Mouse (Mus musculus) heart, embryonic 12.5 days (tissue): ENCODE results near the gene Msh3. TPM values are rescaled to one million over a fixed set of nuclear protein-coding genes. Genes with fewer than 3 reads are reported as not detected.
A peak's percentile ranks its signal among the peaks of the same experiment; 100 is the strongest.

Source experiments
- ATAC-seq: fragments of 200-750 bp; cut with Nextera tagmentation; 2 replicates; pipeline ENCODE4 v1.8.0; 2017; ENCODE audit warnings: moderate TSS enrichment, moderate library complexity; ENCODE audit not compliant: insufficient number of reproducible peaks, low FRiP score
- H3K27ac ChIP-seq: fragments of 300-500 bp; sonication (generic); 2 replicates; pipeline ENCODE4 v1.5.1; 2016; ENCODE audit warnings: mild to moderate bottlenecking, moderate library complexity; ENCODE audit not compliant: poor library complexity, severe bottlenecking
- H3K27me3 ChIP-seq: fragments of 300-500 bp; sonication (generic); replicated peaks from 2 replicates; pipeline ENCODE4 v1.6.1; 2016; ENCODE audit warnings: mild to moderate bottlenecking, moderate library complexity
- H3K36me3 ChIP-seq: fragments of 300-500 bp; sonication (generic); 2 replicates; pipeline ENCODE4 v1.6.1; 2016; ENCODE audit warnings: mild to moderate bottlenecking, moderate library complexity
- H3K4me1 ChIP-seq: fragments of 300-500 bp; sonication (generic); replicated peaks from 2 replicates; pipeline ENCODE4 v1.6.1; 2016; ENCODE audit warnings: mild to moderate bottlenecking
- H3K4me2 ChIP-seq: fragments of 300-500 bp; sonication (generic); 2 replicates; pipeline ENCODE4 v1.6.1; 2016; ENCODE audit warnings: mild to moderate bottlenecking, moderate library complexity
- H3K4me3 ChIP-seq: fragments of 300-500 bp; sonication (generic); 2 replicates; pipeline ENCODE4 v1.5.1; 2016; ENCODE audit warnings: mild to moderate bottlenecking
- H3K9ac ChIP-seq: fragments of 300-500 bp; sonication (generic); 2 replicates; pipeline ENCODE4 v1.6.1; 2016; ENCODE audit warnings: mild to moderate bottlenecking, moderate library complexity
- H3K9me3 ChIP-seq: fragments of 300-500 bp; sonication (generic); replicated peaks from 2 replicates; pipeline ENCODE4 v1.6.1; 2016; ENCODE audit warnings: mild to moderate bottlenecking, moderate library complexity
- WGBS: fragments of 180-500 bp; shearing (Covaris S2); methylation state at CpG from one replicate; pipeline ENCODE4 v1.1.7; 2016; 5-methylcytosine and 5-hydroxymethylcytosine counted together
- polyA plus RNA-seq: library from polyadenylated mRNA; unstranded; fragments of >200 nt; fragmentation: Nextera tagmentation; extraction: Ambion mirVana; gene quantifications from 2 replicates; pipeline ENCODE4 v1.2.1, GENCODE M21; 2016

Gene Msh3
- polyA plus RNA-seq, 1 experiment from 2014 or later: 19.7 TPM

DNA sequence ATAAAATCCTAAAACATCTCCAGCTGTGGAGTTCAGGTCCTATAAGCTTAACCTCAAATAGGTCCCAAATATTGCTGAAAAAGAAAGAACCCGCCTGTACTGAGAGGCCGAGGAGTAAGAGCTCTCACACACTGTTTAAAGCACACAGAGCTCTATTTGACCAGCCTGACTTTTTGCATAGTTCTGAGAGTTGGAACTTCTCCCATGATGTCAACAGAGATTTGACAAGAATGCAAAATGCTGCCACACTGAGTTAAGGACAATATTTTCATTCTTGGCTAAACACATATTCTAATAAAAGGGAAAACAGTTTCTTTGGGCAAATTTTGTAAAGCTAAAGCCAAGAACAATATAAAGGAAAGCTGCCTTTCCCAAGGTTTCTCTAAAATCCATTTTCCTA, 57.8 kb downstream of the Msh3 start:
- H3K4me3 ChIP-seq: no peak overlapping the region
- WGBS: 89% methylated on average over 2 of the region's 2 CpGs
- no peak overlapping the region for H3K27ac ChIP-seq
- ATAC-seq: no peak
- no peaks in the 10 kb centered on the region for H3K27me3 ChIP-seq
- no peak overlapping the region for H3K4me2 ChIP-seq
- H3K36me3 ChIP-seq: peaks cover 8% of the 10 kb centered on the region; the same call in 1 of the 2 replicates
- H3K4me1 ChIP-seq: peaks cover 13% of the 10 kb centered on the region
- H3K9ac ChIP-seq: no peak overlapping the region
- H3K9me3 ChIP-seq: no peaks in the 10 kb centered on the region

DNA sequence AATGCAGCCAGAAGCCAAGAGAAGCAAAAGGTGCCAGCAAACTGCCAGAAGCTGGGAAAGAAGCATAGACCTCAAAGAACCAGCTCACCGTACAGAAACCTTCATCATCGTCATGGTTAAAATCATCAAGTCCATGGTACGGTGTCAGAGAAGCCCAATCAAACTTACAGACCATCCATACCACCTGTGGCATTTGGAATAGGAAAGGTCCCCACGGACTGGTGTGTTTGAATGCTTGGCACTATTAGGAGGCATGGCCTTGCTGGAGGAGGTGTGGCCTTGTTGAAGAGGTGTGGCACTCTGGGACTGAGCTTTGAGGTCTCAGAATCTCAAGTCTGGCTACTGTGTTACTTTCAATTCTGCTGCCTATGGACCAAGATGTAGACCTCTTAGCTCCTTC, 58.3 kb downstream of the Msh3 start:
- Histone ChIP-seq H3K36me3 (peaks cover 8% of the 10 kb centered on the region; the same call in 1 of the 2 replicates), H3K27ac (no peak overlapping the region), H3K4me1 (peaks cover 13% of the 10 kb centered on the region), H3K9me3 (no peaks in the 10 kb centered on the region), H3K9ac (no peak overlapping the region), H3K4me2 (no peak overlapping the region), H3K4me3 (no peak overlapping the region), H3K27me3 (no peaks in the 10 kb centered on the region)
- WGBS: 90% methylated on average over 4 of the region's 4 CpGs
- no peak for ATAC-seq

DNA sequence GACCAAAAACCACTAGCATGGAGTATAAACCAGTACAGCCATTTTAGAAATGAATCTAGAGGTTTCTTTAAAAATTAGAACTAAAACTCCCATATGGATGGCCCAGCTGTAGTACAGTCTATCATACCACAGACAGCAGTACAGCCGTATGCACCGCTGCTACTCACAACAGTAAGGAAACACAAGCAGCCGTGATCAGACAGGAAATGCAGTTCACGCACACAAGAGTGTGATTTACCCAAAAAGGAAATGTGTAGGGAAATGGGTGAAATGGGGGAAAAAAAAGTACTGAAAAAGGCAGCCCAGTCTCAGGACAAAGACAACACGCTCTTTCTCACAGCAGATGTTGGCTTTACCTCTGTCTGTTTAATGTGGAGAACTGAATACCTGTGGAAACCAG, 60.9 kb downstream of the Msh3 start:
- H3K4me3 ChIP-seq: no peak overlapping the region
- 71% methylated on average over 5 of the region's 5 CpGs for WGBS
- H3K36me3 ChIP-seq: peaks cover 13% of the 10 kb centered on the region; the same call in 1 of the 2 replicates
- H3K4me2 ChIP-seq: no peak overlapping the region
- no peaks in the 10 kb centered on the region for H3K27me3 ChIP-seq
- H3K9ac ChIP-seq: no peak overlapping the region
- no peak for ATAC-seq
- no peaks in the 10 kb centered on the region for H3K4me1 ChIP-seq
- H3K9me3 ChIP-seq: no peaks in the 10 kb centered on the region
- H3K27ac ChIP-seq: no peak overlapping the region

DNA sequence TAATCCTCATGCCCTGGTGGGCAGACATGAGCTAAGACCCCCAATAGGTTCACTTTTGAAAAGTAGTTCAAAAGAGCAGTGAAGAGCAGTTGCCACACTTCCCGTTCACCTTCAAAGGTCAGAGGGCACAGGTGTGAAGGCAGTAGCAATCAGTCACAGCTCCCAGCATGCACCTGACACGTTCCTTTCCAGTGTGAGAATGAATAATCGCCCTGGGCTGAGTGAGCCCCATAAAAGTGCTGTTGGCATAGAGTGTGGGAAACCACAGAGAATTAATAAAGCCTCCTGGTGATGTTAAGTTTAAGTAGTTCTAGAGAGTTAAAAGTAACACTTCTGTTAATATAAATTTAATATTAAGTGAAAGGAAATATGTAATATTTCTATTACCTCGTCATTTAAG, 63.2 kb downstream of the Msh3 start:
- ATAC-seq: no peak
- H3K4me3 ChIP-seq: no peak overlapping the region
- no peak overlapping the region for H3K4me2 ChIP-seq
- H3K27ac ChIP-seq: no peak overlapping the region
- no peaks in the 10 kb centered on the region for H3K9me3 ChIP-seq
- H3K4me1 ChIP-seq: no peaks in the 10 kb centered on the region
- H3K9ac ChIP-seq: no peak overlapping the region
- WGBS: 78% methylated on average over 4 of the region's 4 CpGs
- peaks cover 9% of the 10 kb centered on the region; the same call in 1 of the 2 replicates for H3K36me3 ChIP-seq
- no peaks in the 10 kb centered on the region for H3K27me3 ChIP-seq

DNA sequence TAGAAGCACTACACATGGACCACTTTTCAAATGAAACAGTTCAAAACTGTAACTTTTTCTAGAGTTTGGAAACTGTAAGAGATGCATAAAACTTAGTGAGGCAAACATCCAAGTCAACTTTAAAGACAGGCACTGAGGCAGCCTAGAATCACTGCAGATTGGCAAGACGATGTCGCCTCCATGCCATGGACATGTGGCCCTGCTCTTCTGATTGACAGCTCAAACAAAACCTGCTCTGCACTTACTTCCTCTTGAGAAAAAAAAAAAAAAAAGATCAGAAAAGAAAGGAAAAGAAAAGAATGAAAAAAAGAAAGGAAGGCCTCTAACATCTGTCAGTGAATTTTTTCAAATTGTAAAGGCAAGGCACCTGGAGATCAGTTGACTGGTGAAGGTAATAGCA, 77.8 kb downstream of the Msh3 start:
- H3K27ac ChIP-seq: no peak overlapping the region
- peaks cover 4% of the 10 kb centered on the region; the same call in 1 of the 2 replicates for H3K36me3 ChIP-seq
- H3K4me2 ChIP-seq: no peak overlapping the region
- no peak for ATAC-seq
- no peak overlapping the region for H3K9ac ChIP-seq
- H3K4me3 ChIP-seq: no peak overlapping the region
- no peaks in the 10 kb centered on the region for H3K27me3 ChIP-seq
- H3K4me1 ChIP-seq: peaks cover 11% of the 10 kb centered on the region
- no peaks in the 10 kb centered on the region for H3K9me3 ChIP-seq
- 94% methylated on average over 2 of the region's 2 CpGs for WGBS

DNA sequence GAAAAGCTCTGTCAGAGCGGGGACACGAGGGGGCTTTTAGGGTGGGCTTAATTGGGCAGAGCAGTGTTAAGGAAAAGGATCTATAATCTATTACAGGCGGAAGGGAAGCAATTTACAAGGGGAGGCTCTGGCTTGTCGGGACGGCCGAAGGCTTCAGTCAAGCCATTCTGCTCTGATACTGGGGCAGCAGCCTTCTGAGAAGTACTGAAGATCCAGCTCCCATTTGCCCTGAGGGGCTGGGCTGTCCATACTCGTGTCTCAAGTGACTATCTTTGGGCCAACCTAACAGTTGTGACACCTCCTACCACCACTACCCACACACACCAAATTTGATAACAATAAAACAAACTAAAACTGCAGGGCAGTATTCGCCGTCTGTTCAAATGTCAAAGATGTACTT, 79.5 kb downstream of the Msh3 start:
- no peak overlapping the region for H3K27ac ChIP-seq
- H3K27me3 ChIP-seq: no peaks in the 10 kb centered on the region

DNA sequence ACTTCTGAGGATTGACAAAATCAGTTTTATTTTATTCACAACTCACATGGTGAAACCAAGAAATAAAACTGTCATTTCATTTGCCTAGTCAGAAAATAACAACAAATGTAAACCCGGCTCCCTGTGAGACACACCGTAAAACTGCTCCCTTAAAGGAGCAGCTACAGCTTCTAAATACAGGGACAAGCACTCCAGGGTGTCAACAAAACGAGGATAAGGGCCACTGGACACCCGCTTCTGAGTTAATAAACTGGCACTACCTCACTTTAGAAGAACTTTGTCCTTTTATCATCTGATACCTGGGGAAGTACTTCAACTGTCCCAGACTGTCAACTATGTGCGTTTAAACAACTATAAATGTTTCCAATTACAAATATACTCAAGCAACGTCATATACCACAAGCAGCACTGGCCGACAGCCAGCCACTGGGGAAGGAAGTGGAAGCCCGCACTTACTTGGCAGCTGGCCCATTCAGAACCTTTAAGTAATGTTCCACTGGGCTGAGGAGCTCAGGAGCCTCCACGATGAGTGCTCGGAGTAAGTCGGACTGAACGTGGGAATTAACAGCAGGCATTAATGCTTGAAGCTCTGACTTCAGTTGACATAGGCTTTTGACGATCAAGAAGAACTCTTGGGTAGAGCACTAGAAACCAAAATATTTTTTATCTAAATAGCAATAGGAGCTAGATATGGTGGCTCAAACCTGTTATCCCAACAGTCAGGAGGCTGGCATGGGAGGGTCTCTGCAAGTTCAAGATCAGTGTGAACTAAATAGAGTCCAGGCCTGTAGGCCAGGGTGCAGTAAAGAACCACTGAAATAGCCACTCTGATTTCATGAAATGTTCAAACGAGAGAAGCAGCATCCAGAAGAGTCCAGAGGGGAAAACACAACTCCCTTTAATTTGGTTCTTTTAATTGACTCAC, 80.3 kb downstream of the Msh3 start:
- H3K4me3 ChIP-seq: no peak overlapping the region
- WGBS: 40% methylated on average over 14 of the region's 14 CpGs
- peak; percentile 84 for ATAC-seq

More for the DNA sequence above, 79.5 kb downstream of the Msh3 start:
- Histone ChIP-seq H3K4me1 (peaks cover 11% of the 10 kb centered on the region), H3K9ac (no peak overlapping the region), H3K36me3 (no peaks in the 10 kb centered on the region), H3K9me3 (no peaks in the 10 kb centered on the region), H3K4me3 (no peak overlapping the region), H3K4me2 (no peak overlapping the region)
- no peak for ATAC-seq
- 93% methylated on average over 9 of the region's 9 CpGs for WGBS

DNA sequence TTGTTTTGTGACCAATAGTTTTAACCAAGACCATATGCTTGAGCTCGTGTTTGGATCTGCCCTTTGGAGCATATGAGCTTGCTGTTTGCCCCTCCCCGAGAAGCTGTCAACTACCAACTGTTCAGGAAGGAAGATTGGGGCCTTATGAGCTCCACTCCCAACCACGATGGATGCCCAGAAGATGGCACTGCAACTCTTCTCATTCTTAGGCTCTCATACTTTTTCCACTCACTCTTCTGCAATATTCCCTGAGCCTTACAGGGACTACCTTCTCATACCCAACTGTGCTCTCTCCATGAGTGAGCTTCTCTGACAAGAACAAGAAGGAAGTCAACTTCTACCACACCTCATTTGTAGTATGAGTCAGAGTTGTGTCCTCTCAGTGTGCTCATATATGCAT, 87.7 kb downstream of the Msh3 start:
- WGBS: 81% methylated on average over 3 of the region's 3 CpGs
- no peaks in the 10 kb centered on the region for H3K9me3 ChIP-seq
- no peak overlapping the region for H3K9ac ChIP-seq
- no peak for ATAC-seq
- H3K4me1 ChIP-seq: no peaks in the 10 kb centered on the region
- H3K27me3 ChIP-seq: no peaks in the 10 kb centered on the region
- H3K36me3 ChIP-seq: peaks cover 13% of the 10 kb centered on the region
- H3K4me3 ChIP-seq: no peak overlapping the region
- no peak overlapping the region for H3K27ac ChIP-seq
- no peak overlapping the region for H3K4me2 ChIP-seq

More for the DNA sequence above, 80.3 kb downstream of the Msh3 start:
- no peak overlapping the region for H3K9ac ChIP-seq
- H3K4me2 ChIP-seq: peak overlapping the region; percentile 10; the same call in 1 of the 2 replicates
- H3K9me3 ChIP-seq: no peaks in the 10 kb centered on the region
- H3K27me3 ChIP-seq: no peaks in the 10 kb centered on the region
- H3K4me1 ChIP-seq: peaks cover 11% of the 10 kb centered on the region
- H3K27ac ChIP-seq: peak overlapping the region; percentile 13; the same call in 1 of the 2 replicates
- no peaks in the 10 kb centered on the region for H3K36me3 ChIP-seq

DNA sequence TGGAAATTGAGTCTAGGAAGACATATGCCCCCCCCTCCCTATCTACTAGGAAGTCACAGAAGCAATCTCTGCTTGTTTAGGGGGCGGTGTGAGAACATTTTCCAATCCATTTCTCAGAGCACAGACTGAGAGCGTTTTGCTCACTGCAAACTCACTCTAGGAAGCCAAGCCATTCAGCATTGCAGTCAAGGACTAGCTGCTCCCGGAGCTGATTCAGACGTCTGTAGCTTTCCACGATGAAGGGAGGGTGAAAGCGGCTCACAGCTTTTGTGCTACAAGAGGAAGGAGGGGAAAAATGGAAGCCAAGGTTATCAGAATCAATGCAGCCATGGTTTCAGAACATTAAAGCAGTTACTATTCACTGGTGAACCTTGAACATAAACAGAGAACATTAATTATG, 91.2 kb downstream of the Msh3 start:
- WGBS: 75% methylated on average over 6 of the region's 6 CpGs
- no peak for ATAC-seq
- no peaks in the 10 kb centered on the region for H3K27me3 ChIP-seq

DNA sequence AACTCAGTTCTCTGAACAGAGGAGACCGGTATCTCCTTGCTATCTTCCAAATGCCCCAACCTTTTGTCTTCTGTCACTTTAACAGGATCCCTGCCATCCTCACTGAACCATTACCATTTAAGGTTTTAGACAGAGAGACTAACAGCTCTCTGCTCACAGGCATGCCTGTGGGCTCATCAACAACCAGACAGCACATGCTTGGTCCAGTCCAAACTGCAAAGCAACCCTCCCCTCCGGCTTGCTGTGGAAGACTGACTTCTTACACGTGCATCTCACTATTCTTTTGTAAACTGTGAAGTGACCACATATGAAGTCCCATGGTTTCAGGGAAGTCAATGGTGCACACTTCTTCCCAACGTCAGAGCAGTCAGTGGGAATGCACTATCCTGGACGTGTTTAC, 93.5 kb downstream of the Msh3 start:
- Histone ChIP-seq H3K9me3 (no peaks in the 10 kb centered on the region), H3K4me1 (no peaks in the 10 kb centered on the region), H3K4me3 (no peak overlapping the region), H3K4me2 (no peak overlapping the region), H3K9ac (no peak overlapping the region), H3K27ac (no peak overlapping the region), H3K36me3 (peaks cover 13% of the 10 kb centered on the region), H3K27me3 (no peaks in the 10 kb centered on the region)
- no peak for ATAC-seq
- 67% methylated on average over 5 of the region's 5 CpGs for WGBS

More for the DNA sequence above, 91.2 kb downstream of the Msh3 start:
- Histone ChIP-seq H3K4me1 (no peaks in the 10 kb centered on the region), H3K9me3 (no peaks in the 10 kb centered on the region), H3K27ac (no peak overlapping the region), H3K4me3 (no peak overlapping the region), H3K36me3 (peaks cover 18% of the 10 kb centered on the region), H3K9ac (no peak overlapping the region), H3K4me2 (no peak overlapping the region)

DNA sequence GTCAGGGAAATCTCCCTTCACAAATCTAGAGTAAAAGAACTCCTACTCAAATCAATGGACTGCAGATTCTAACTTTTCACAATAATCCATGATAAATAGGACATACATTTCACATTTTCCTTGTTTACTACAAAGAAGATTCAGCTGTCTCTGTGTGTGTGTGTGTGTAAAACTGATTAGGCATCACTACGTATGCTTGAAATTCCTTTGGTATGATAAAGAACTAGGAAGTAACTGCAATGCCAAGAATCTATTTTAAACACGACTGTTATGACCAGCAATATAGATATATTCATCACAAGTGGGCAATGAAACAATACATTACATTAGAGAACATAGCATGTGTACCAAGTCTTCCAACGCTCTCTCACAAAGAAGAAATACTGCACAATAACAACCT, 99.3 kb downstream of the Msh3 start:
- H3K36me3 ChIP-seq: peaks cover 8% of the 10 kb centered on the region; the same call in 1 of the 2 replicates

More for the DNA sequence above, 99.3 kb downstream of the Msh3 start:
- Histone ChIP-seq H3K27me3 (no peaks in the 10 kb centered on the region), H3K9ac (no peak overlapping the region), H3K4me1 (0 out of 2 replicates have a peak, but pooled peaks cover 6% of the 10 kb centered on the region), H3K27ac (no peak overlapping the region), H3K4me2 (no peak overlapping the region), H3K4me3 (no peak overlapping the region), H3K9me3 (no peaks in the 10 kb centered on the region)
- 45% methylated on average over 3 of the region's 3 CpGs for WGBS
- no peak for ATAC-seq
